Mouse (Mus musculus) hindbrain, embryonic 12.5 days (tissue): Measurements from ENCODE around the gene Bach2. TPM values are rescaled to one million over a fixed set of nuclear protein-coding genes. Genes with fewer than 3 reads are reported as not detected.

Experiments used
- ATAC-seq: fragments of 200-750 bp; cut with Nextera tagmentation; 2 replicates; pipeline ENCODE4 v1.8.0; 2017; ENCODE audit warnings: moderate TSS enrichment; ENCODE audit not compliant: low FRiP score
- H3K27ac ChIP-seq: fragments of 300-500 bp; sonication (generic); 2 replicates; pipeline ENCODE4 v1.5.1; 2016; ENCODE audit warnings: mild to moderate bottlenecking
- H3K27me3 ChIP-seq: fragments of 300-500 bp; sonication (generic); 2 replicates; pipeline ENCODE4 v1.6.1; 2016; ENCODE audit warnings: mild to moderate bottlenecking
- H3K36me3 ChIP-seq: fragments of 300-500 bp; sonication (generic); 2 replicates; pipeline ENCODE4 v1.6.1; 2016; ENCODE audit warnings: mild to moderate bottlenecking
- H3K4me1 ChIP-seq: fragments of 300-500 bp; sonication (generic); 2 replicates; pipeline ENCODE4 v1.6.1; 2016
- H3K4me2 ChIP-seq: fragments of 300-500 bp; sonication (generic); replicated peaks from 2 replicates; pipeline ENCODE4 v1.6.1; 2016; ENCODE audit warnings: mild to moderate bottlenecking
- H3K4me3 ChIP-seq: fragments of 300-500 bp; sonication (generic); 2 replicates; pipeline ENCODE4 v1.5.1; 2016; ENCODE audit warnings: mild to moderate bottlenecking
- H3K9ac ChIP-seq: fragments of 300-500 bp; sonication (generic); 2 replicates; pipeline ENCODE4 v1.6.1; 2016; ENCODE audit warnings: mild to moderate bottlenecking, moderate library complexity
- H3K9me3 ChIP-seq: fragments of 300-500 bp; sonication (generic); replicated peaks from 2 replicates; pipeline ENCODE4 v1.6.1; 2016; ENCODE audit warnings: mild to moderate bottlenecking
- WGBS: fragments of 180-500 bp; shearing (Covaris S2); methylation state at CpG from one replicate; pipeline ENCODE4 v1.1.7; 2016; 5-methylcytosine and 5-hydroxymethylcytosine counted together
- polyA plus RNA-seq: library from polyadenylated mRNA; unstranded; fragments of >200 nt; fragmentation: Nextera tagmentation; extraction: Ambion mirVana; gene quantifications from 2 replicates; pipeline ENCODE4 v1.2.1, GENCODE M21; 2016

The Bach2 gene
- polyA plus RNA-seq, 1 experiment from 2014 or later = 27.3 TPM

DNA sequence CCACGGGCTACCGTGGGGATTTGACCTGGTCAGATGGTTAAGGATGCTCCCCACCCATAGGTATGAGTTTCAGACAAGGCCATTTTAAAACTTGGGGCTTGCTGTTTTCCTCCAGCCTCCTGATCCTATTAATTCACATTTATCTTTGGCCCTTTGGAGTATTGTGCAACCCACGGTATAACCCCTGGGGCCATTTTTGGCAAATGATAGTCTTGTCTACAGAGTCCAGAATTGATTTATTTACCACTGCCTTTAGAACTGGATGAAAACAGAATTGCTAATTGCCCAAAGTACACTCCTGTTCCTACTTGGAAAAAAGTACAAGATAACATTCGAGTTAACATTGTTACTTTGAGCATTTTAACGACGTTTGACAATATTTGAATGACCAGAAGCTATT is 7.0 kb downstream of the Bach2 start:
- H3K9ac ChIP-seq = no peak overlapping the region
- 90% methylated on average over 6 of the region's 6 CpGs for WGBS
- no peak for ATAC-seq
- no peak overlapping the region for H3K4me2 ChIP-seq
- H3K27ac ChIP-seq = no peak overlapping the region
- H3K9me3 ChIP-seq = no peaks in the 10 kb centered on the region
- no peak overlapping the region for H3K4me3 ChIP-seq
- peaks cover 79% of the 10 kb centered on the region for H3K4me1 ChIP-seq
- no peaks in the 10 kb centered on the region for H3K27me3 ChIP-seq
- H3K36me3 ChIP-seq = no peaks in the 10 kb centered on the region

DNA sequence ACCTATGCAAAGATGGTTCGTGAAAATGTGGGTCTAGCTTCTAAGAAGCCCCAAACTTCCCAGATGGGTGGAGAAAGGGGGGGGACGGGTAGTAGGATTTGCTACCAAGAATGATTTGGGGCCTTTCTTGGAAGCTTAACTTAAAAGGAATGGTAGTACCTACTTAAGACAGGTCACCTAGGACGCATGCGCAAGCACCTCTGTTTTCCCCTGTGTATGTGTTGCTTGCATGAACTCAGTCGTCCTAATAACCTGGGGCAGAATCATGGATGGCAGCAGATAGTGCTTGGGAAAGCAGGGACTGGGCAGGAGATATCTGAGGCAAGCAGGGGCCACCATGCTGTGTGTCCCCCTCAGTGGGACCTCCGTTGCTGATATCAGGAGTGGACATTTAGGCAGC is 7.4 kb downstream of the Bach2 start:
- ATAC-seq = no peak
- Histone ChIP-seq H3K27ac (no peak overlapping the region), H3K36me3 (no peaks in the 10 kb centered on the region), H3K9ac (no peak overlapping the region), H3K4me3 (no peak overlapping the region), H3K4me1 (peaks cover 79% of the 10 kb centered on the region), H3K27me3 (no peaks in the 10 kb centered on the region), H3K4me2 (no peak overlapping the region), H3K9me3 (no peaks in the 10 kb centered on the region)
- WGBS = 86% methylated on average over 6 of the region's 6 CpGs

DNA sequence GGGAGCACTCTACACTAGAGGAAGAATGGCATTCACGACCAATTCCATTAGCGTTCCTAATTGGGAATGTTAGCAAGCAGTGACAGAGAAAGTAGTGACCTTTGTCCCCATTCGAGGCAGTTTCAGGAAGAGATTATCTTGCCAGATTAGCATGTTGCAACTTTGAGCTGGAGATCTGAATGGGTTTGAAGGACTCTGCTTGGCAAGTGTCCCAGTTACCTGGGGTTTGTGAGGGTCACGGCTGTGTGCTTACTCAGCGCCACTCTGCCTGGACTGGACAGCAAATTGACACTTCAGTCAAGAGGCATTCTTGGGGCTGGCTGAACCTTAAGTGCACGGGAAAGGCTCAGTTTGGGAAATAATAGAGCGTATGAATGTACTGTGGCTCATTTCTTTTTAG is 8.2 kb downstream of the Bach2 start:
- H3K4me2 ChIP-seq = no peak overlapping the region
- H3K36me3 ChIP-seq = no peaks in the 10 kb centered on the region
- no peak overlapping the region for H3K27ac ChIP-seq
- 32% methylated on average over 7 of the region's 7 CpGs for WGBS
- no peak overlapping the region for H3K4me3 ChIP-seq
- H3K27me3 ChIP-seq = no peaks in the 10 kb centered on the region
- H3K9ac ChIP-seq = no peak overlapping the region
- H3K9me3 ChIP-seq = no peaks in the 10 kb centered on the region
- no peak for ATAC-seq
- H3K4me1 ChIP-seq = peaks cover 79% of the 10 kb centered on the region

DNA sequence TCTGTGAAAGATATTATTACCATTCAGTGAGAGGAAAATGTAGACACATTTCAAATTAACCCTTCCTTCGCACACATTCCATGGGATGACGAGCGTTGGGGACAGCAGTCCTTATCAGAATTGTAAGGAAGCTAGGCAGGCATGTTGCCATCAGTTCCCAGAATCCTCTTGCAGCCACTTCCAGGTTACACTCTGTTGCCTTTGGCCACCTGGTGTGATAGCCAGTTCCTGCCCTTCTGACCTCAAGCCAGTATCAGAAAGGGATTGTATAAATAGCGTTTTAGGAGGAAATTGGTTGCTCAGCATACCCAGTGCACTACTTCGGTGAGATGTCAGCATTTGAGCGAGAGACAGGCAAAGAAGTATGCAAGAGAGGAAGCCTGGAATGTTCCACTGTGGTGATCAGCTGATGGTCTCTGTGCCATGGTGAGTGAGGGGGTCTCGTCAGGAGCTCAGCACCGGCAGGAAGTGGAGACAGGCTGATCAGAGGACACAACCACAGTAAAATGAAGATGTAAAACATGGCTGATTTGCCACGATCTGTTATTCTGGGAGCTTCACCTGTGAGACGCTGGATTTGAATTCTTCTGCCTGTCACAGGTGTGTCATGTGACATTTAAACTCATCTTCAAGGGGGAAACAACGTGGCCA is 9.0 kb downstream of the Bach2 start:
- Histone ChIP-seq H3K4me1 (peaks cover 80% of the 10 kb centered on the region), H3K27ac (no peak overlapping the region)

DNA sequence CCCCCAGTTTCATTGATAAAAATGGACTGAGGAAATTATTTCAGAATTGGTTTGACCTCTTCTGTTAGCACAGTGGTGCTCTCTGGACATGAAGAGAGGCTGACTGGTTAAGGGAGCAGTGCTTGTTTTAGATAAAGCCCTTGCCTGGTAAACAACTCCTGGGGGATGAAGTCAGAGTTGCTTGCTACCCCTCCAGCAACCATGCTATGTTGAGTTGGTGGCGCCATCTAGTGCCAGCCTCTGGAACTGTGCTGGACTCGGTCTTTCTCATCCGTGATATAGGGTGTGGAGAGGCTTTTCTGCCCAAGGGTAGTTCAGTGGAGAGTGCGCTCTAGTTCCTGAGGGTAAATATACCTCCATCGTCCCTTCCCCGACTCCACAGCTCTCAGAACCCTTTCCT is 9.6 kb downstream of the Bach2 start:
- Histone ChIP-seq H3K4me2 (no peak overlapping the region), H3K4me1 (peaks cover 73% of the 10 kb centered on the region), H3K36me3 (no peaks in the 10 kb centered on the region), H3K9ac (no peak overlapping the region), H3K4me3 (no peak overlapping the region), H3K27ac (no peak overlapping the region), H3K9me3 (no peaks in the 10 kb centered on the region), H3K27me3 (no peaks in the 10 kb centered on the region)
- WGBS = 25% methylated on average over 6 of the region's 6 CpGs
- no peak for ATAC-seq

More for the DNA sequence above, 9.0 kb downstream of the Bach2 start:
- 73% methylated on average over 11 of the region's 11 CpGs for WGBS
- no peaks in the 10 kb centered on the region for H3K27me3 ChIP-seq
- ATAC-seq = no peak
- no peak overlapping the region for H3K9ac ChIP-seq
- H3K9me3 ChIP-seq = no peaks in the 10 kb centered on the region
- H3K4me3 ChIP-seq = no peak overlapping the region
- H3K36me3 ChIP-seq = no peaks in the 10 kb centered on the region
- H3K4me2 ChIP-seq = no peak overlapping the region

DNA sequence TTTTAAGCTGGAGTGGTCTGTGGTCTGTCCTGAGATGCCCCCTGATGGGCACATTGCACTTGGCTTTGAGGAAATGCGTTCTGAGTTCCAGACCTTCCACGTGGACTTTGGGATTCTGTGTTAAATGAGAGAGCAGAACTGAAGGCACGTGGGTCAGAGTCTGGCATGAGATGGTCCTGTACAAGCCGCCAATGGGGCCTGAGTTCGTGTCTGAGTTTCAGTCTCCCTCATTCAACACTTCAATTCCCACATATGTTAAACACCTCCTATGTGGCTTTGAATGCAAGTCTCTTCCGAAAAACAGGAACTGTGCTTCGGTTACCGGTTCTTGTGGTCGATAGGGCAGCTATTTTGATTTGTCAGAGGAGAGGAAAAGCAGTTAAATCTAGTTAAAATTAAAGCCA is 10.4 kb downstream of the Bach2 start:
- Histone ChIP-seq H3K4me2 (no peak overlapping the region), H3K27me3 (no peaks in the 10 kb centered on the region), H3K27ac (peak overlapping the region; percentile 23; the same call in 1 of the 2 replicates), H3K9me3 (no peaks in the 10 kb centered on the region), H3K4me3 (no peak overlapping the region), H3K4me1 (peaks cover 70% of the 10 kb centered on the region), H3K9ac (no peak overlapping the region), H3K36me3 (no peaks in the 10 kb centered on the region)
- ATAC-seq = no peak
- WGBS = 64% methylated on average over 9 of the region's 9 CpGs

DNA sequence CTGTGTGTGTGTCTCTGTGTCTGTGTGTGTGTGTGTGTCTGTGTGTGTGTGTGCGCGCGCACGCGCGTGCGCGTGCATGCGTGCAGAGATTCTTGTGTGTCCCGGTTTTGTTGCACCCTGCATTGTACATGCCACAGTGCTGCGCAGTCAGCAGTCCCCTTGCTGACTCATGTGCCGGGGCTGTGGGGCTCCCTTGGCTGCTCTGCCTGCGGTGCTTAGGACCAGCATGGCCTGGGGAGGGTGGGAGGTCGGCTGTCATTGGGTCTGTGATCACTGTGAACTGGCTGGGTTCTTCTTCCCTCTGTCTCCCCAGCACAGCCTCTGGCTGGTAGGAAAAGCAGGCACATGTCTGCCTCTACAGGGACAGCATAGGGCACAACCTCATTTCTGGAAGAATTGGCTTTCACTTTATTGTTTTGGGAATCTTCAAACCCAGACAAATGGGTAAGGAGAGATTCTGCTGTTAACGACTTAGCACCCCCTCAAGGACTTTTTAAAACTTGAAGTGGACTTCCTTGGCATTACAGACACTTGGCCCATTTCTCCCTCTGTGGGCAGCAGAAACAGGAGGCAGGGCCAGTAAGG is 11.2 kb downstream of the Bach2 start:
- Histone ChIP-seq H3K4me3 (no peak overlapping the region), H3K4me2 (peak overlapping the region; percentile 30), H3K9me3 (no peaks in the 10 kb centered on the region), H3K27me3 (no peaks in the 10 kb centered on the region), H3K4me1 (peaks cover 63% of the 10 kb centered on the region), H3K36me3 (no peaks in the 10 kb centered on the region), H3K27ac (peak overlapping the region; percentile 85), H3K9ac (peak overlapping the region; percentile 58; the same call in 1 of the 2 replicates)
- 66% methylated on average over 15 of the region's 15 CpGs for WGBS
- ATAC-seq = peak; percentile 62

DNA sequence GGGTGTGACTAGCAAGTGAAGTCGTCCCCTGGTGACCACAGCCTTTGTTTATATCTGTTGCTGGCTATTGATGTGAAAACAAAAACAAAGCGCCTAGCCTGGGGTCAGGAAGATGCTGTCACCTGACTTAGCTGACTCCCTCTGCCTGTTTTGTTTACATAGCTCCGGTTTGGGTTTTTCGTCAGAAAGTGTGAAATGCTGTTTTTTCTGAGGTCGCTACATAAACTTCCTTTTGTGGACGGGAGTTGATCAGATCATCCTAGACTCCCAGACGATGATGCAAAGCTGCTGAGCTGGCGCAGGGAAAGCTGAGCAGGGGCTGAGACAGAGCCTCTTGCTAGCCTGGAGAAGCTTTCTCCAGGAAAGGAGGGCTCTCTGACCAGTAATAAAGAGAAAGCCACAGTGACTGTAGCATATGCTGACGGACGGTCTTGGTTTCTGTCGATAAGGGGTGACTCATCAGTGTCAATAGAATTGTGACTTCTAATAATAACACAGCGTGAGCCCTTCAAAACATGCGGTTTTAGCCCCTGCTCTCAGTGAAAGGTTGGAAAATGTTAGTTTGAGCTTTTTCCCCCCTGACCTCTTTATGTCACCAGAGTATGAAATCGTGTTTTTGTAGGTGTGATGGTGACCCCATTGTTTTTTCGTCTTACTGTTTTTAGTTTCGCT is 11.9 kb downstream of the Bach2 start:
- no peak overlapping the region for H3K4me3 ChIP-seq
- peak overlapping the region; percentile 30 for H3K4me2 ChIP-seq
- no peaks in the 10 kb centered on the region for H3K27me3 ChIP-seq
- 4% methylated on average over 16 of the region's 16 CpGs for WGBS
- peak; percentile 51 for ATAC-seq
- no peaks in the 10 kb centered on the region for H3K36me3 ChIP-seq
- peak overlapping the region; percentile 58; the same call in 1 of the 2 replicates for H3K9ac ChIP-seq
- no peaks in the 10 kb centered on the region for H3K9me3 ChIP-seq
- H3K27ac ChIP-seq = peak overlapping the region; percentile 85
- H3K4me1 ChIP-seq = peaks cover 61% of the 10 kb centered on the region

DNA sequence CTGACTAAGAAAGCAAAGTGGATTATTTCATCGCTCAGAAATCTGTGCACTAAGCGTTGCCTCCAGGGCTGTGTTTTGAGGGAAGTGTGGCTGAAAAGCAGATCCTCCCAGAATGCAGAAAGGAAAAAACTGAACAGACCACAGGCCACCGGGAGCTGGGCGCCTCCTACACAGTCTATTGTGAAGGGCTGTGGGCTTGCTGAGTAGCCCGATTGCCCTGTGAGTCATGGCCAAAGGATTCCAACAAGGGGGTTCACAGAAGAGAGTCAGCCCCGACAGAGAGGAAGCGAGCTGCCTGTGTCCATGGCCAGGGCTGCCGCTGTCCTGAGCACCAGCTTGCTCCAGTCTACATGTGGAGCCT is 12.4 kb downstream of the Bach2 start:
- peak overlapping the region; percentile 58 for H3K9ac ChIP-seq
- no peaks in the 10 kb centered on the region for H3K27me3 ChIP-seq
- no peak overlapping the region for H3K4me3 ChIP-seq
- ATAC-seq = peak; percentile 52
- peaks cover 59% of the 10 kb centered on the region for H3K4me1 ChIP-seq
- 2% methylated on average over 8 of the region's 8 CpGs for WGBS
- H3K9me3 ChIP-seq = no peaks in the 10 kb centered on the region
- no peaks in the 10 kb centered on the region for H3K36me3 ChIP-seq
- peak overlapping the region; percentile 85 for H3K27ac ChIP-seq
- H3K4me2 ChIP-seq = peak overlapping the region; percentile 30

DNA sequence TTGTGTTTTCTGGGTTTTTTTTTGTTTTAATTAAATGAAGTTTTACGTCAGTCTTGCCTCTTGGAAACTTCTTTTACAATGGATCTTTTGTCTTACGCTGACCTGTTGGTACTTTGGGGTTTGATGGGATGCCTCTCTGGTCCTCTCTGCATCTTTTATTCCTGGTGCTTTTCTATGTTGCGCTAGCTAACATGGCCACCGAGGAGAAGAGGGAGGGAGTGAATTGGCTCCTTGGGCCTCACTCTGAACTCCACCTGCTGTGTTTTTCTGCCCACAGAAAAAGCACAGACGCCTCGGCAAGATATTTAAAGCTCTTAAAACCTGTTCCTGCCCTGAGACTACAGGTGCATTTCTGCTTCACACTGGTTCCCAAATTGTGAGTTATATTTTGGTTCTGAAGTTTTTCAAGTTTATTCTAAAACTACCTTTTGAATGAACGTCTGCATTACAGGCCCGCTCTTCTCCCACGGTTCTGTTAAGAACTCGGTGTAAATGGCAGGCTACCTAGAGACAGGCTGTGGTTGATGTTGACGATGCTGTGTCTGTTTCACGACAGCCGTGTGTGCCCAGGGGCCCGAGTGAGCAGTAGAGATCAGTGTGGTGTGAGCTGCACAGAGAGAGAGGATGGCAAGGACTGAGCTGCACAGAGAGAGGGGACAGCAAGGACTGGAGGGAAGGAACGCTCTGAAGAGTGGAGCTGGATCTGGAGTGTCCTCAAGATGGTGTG is 13.5 kb downstream of the Bach2 start:
- 44% methylated on average over 15 of the region's 15 CpGs for WGBS
- no peak overlapping the region for H3K4me2 ChIP-seq
- no peak for ATAC-seq
- H3K4me3 ChIP-seq = no peak overlapping the region
- H3K27ac ChIP-seq = peak overlapping the region; percentile 1; the same call in 1 of the 2 replicates
- H3K9ac ChIP-seq = no peak overlapping the region
- H3K36me3 ChIP-seq = no peaks in the 10 kb centered on the region
- H3K27me3 ChIP-seq = no peaks in the 10 kb centered on the region
- H3K4me1 ChIP-seq = peaks cover 49% of the 10 kb centered on the region
- no peaks in the 10 kb centered on the region for H3K9me3 ChIP-seq

DNA sequence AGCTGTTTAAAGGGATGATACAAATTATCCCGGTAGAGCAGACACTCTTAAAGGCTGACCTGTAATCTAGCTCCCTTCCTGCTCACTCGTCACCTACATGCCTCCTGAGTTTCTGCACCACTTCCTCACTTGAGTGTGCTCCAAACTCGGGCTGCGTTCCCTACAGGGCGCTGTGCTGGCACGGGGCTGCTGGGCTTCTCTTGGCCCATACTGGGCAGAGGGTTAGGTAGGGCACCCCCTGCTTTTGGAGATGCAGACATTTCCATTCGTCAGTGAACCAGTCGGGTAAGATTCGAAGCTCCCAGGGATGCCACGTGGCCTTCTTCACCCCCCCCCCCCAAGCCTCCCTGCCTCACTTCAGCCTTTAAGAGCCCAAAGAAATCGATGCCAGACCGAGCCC is 19.1 kb downstream of the Bach2 start:
- no peak for ATAC-seq
- WGBS = 79% methylated on average over 12 of the region's 12 CpGs
- no peaks in the 10 kb centered on the region for H3K36me3 ChIP-seq
- 0 out of 2 replicates have a peak, but pooled peaks cover 7% of the 10 kb centered on the region for H3K4me1 ChIP-seq
- H3K27me3 ChIP-seq = no peaks in the 10 kb centered on the region
- H3K9ac ChIP-seq = no peak overlapping the region
- H3K4me2 ChIP-seq = no peak overlapping the region
- H3K9me3 ChIP-seq = no peaks in the 10 kb centered on the region
- H3K4me3 ChIP-seq = no peak overlapping the region
- no peak overlapping the region for H3K27ac ChIP-seq

DNA sequence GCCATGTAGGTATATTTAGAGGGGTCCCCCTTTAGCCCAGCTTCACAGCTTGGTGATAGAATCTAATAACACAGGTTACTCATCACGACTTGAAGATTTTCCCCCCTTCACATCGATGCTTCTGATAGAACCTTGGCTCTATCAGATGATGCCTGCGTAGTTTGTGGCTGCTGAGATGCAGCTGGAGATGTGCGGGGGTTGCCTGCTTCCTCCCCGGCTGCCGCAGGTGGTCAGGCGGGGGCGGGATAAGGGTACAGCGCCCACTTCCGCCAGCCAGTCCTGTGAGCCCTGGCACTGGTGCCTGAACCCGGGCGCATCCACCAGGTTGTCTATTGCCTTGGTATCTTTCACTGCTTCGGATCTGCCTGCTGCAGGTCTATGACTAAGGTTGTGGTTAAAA is 19.5 kb downstream of the Bach2 start:
- WGBS = 81% methylated on average over 13 of the region's 13 CpGs
- Histone ChIP-seq H3K36me3 (no peaks in the 10 kb centered on the region), H3K4me3 (no peak overlapping the region), H3K9ac (no peak overlapping the region), H3K9me3 (no peaks in the 10 kb centered on the region), H3K27me3 (no peaks in the 10 kb centered on the region), H3K4me2 (no peak overlapping the region), H3K27ac (no peak overlapping the region), H3K4me1 (peaks cover 9% of the 10 kb centered on the region)
- ATAC-seq = no peak
